7 mouse cellular contexts compared by ENCODE assay signal in the genomic region with DNA sequence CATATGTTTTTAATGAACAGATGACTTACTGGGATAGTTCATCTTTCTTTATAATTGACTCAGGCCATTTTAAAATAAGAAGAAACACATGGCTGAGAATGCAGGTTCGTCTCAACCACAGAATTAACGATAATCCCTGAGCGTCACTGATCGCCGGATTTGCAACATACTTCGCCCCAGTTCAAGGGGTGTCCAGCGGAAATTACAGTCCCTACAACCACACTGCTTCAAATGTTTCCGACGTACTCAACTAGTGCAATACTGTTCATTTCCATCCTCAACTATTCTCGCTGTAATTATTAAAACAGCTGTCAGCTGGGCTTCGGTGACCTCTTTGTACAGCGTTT. TPM values are rescaled to one million over a fixed set of nuclear protein-coding genes. Genes with fewer than 3 reads are reported as not detected.
DNase-seq lines count a peak whose midpoint lies in the region; ATAC-seq and TF ChIP-seq lines count a peak whose summit lies in the region.

No protein-coding gene starts in this region.

- peak overlapping the region; percentile 80; the same call in 1 of the 2 replicates for H3K9ac ChIP-seq in embryonic facial prominence, embryonic 15.5 days
- H3K9ac ChIP-seq in intestine, embryonic 15.5 days: peak overlapping the region; percentile 63
- H3K9ac ChIP-seq in midbrain, embryonic 13.5 days (replicated peaks): peak overlapping the region; percentile 88

- H3K27me3 ChIP-seq in thymus, adult 2 months (ENCODE audit: control insufficient read depth, insufficient read depth, low read length): no peaks in the 10 kb centered on the region
- H3K27me3 ChIP-seq in embryonic facial prominence, embryonic 15.5 days: no peaks in the 10 kb centered on the region
- no peaks in the 10 kb centered on the region for H3K27me3 ChIP-seq in intestine, embryonic 15.5 days (replicated peaks)
- H3K27me3 ChIP-seq in midbrain, embryonic 13.5 days: no peaks in the 10 kb centered on the region

- peaks cover 13% of the 10 kb centered on the region for H3K36me3 ChIP-seq in thymus, adult 2 months (ENCODE audit: control insufficient read depth, insufficient read depth, low read length)
- H3K36me3 ChIP-seq in embryonic facial prominence, embryonic 15.5 days: peaks cover 12% of the 10 kb centered on the region; the same call in 1 of the 2 replicates
- H3K36me3 ChIP-seq in intestine, embryonic 15.5 days: no peaks in the 10 kb centered on the region
- peaks cover 17% of the 10 kb centered on the region for H3K36me3 ChIP-seq in midbrain, embryonic 13.5 days

- peak overlapping the region; percentile 70 for H3K4me2 ChIP-seq in embryonic facial prominence, embryonic 15.5 days (replicated peaks)
- peak overlapping the region; percentile 87 for H3K4me2 ChIP-seq in intestine, embryonic 15.5 days (replicated peaks)
- peak overlapping the region; percentile 73 for H3K4me2 ChIP-seq in midbrain, embryonic 13.5 days (replicated peaks)

- no peak for TF ChIP-seq CTCF in thymus, adult 2 months (IDR thresholded peaks at IDR 0.05; ENCODE audit: borderline replicate concordance, control insufficient read depth, extremely low read depth, insufficient read depth, low read length, poor library complexity)

- 0 out of 2 replicates have a peak, but pooled peaks cover 6% of the 10 kb centered on the region for H3K4me1 ChIP-seq in thymus, adult 2 months (replicated peaks; ENCODE audit: control insufficient read depth, insufficient read depth, low read length)
- H3K4me1 ChIP-seq in embryonic facial prominence, embryonic 15.5 days: peaks cover 20% of the 10 kb centered on the region; the same call in 1 of the 2 replicates
- no peaks in the 10 kb centered on the region for H3K4me1 ChIP-seq in intestine, embryonic 15.5 days (replicated peaks)
- H3K4me1 ChIP-seq in midbrain, embryonic 13.5 days (replicated peaks): peaks cover 28% of the 10 kb centered on the region

- WGBS in thymus, adult 2 months: 1% methylated on average over 12 of the region's 12 CpGs
- 3% methylated on average over 12 of the region's 12 CpGs for WGBS in embryonic facial prominence, embryonic 15.5 days
- WGBS in intestine, embryonic 15.5 days: 10% methylated on average over 12 of the region's 12 CpGs
- 2% methylated on average over 12 of the region's 12 CpGs for WGBS in midbrain, embryonic 13.5 days

- ATAC-seq in embryonic facial prominence, embryonic 15.5 days (ENCODE audit: insufficient number of reproducible peaks, low FRiP score, low TSS enrichment, low read depth): no peak
- ATAC-seq in intestine, embryonic 15.5 days: no peak
- no peak for ATAC-seq in midbrain, embryonic 13.5 days

- TF ChIP-seq POLR2A in thymus, adult 2 months (IDR thresholded peaks at IDR 0.05; ENCODE audit: control insufficient read depth, extremely low read depth, insufficient read depth, low read length, poor library complexity): no peak

- DNase-seq in thymus, adult 2 months: no peak
- DNase-seq in thymus, postnatal 25 days: no peak
- DNase-seq in layer of hippocampus, postnatal 25 days (ENCODE audit: extremely low spot score in 1 of 2, low spot score in 1 of 2): no peak
- DNase-seq in left cerebral cortex, adult 11 months (ENCODE audit: low spot score): no peak

- H3K4me3 ChIP-seq in thymus, adult 2 months (ENCODE audit: control insufficient read depth, insufficient read depth, low read length): peak overlapping the region; percentile 64
- peak overlapping the region; percentile 99 for H3K4me3 ChIP-seq in embryonic facial prominence, embryonic 15.5 days (replicated peaks)
- H3K4me3 ChIP-seq in intestine, embryonic 15.5 days (replicated peaks): peak overlapping the region; percentile 99
- peak overlapping the region; percentile 94 for H3K4me3 ChIP-seq in midbrain, embryonic 13.5 days (replicated peaks)

- no peaks in the 10 kb centered on the region for H3K9me3 ChIP-seq in embryonic facial prominence, embryonic 15.5 days (replicated peaks)
- H3K9me3 ChIP-seq in intestine, embryonic 15.5 days: no peaks in the 10 kb centered on the region
- H3K9me3 ChIP-seq in midbrain, embryonic 13.5 days: no peaks in the 10 kb centered on the region

- H3K27ac ChIP-seq in thymus, adult 2 months (ENCODE audit: control insufficient read depth, insufficient read depth, low read length): no peak overlapping the region
- H3K27ac ChIP-seq in embryonic facial prominence, embryonic 15.5 days (replicated peaks): peak overlapping the region; percentile 92
- H3K27ac ChIP-seq in intestine, embryonic 15.5 days: no peak overlapping the region
- peak overlapping the region; percentile 97 for H3K27ac ChIP-seq in midbrain, embryonic 13.5 days

RNA-seq across cellular contexts. Expression of gene Ankrd12, which starts 1.1 kb away (rescaled TPM):
- 7.9 and 8.9 TPM in 2 replicates for polyA plus RNA-seq in thymus, adult 2 months (2012; rRNA removed)
- polyA plus RNA-seq in embryonic facial prominence, embryonic 15.5 days (2015; fragmentation: Nextera tagmentation; extraction: Ambion mirVana): 29.8 and 32.9 TPM in 2 replicates
- 21.4 and 24.0 TPM in 2 replicates for polyA plus RNA-seq in intestine, embryonic 15.5 days (2015; fragmentation: Nextera tagmentation; extraction: Ambion mirVana)
- 118 and 132 TPM in 2 replicates for polyA plus RNA-seq in midbrain, embryonic 13.5 days (2015; fragmentation: Nextera tagmentation; extraction: Ambion mirVana)
- 100 to 1,000 TPM; 146 to 159 TPM for total RNA-seq in layer of hippocampus, postnatal 25 days (2021)

RNA-seq across cellular contexts. Expression of gene Ndufv2, which starts 25.6 kb away (rescaled TPM):
- polyA plus RNA-seq in thymus, adult 2 months (2012; rRNA removed): 37.0 and 41.1 TPM in 2 replicates
- 278 and 302 TPM in 2 replicates for polyA plus RNA-seq in embryonic facial prominence, embryonic 15.5 days (2015; fragmentation: Nextera tagmentation; extraction: Ambion mirVana)
- polyA plus RNA-seq in intestine, embryonic 15.5 days (2015; fragmentation: Nextera tagmentation; extraction: Ambion mirVana): 428 and 430 TPM in 2 replicates
- 347 and 349 TPM in 2 replicates for polyA plus RNA-seq in midbrain, embryonic 13.5 days (2015; fragmentation: Nextera tagmentation; extraction: Ambion mirVana)
- total RNA-seq in layer of hippocampus, postnatal 25 days (2021): 100 to 1,000 TPM; 248 to 262 TPM

RNA-seq across cellular contexts. Expression of gene Washc1, which starts 35.5 kb away (rescaled TPM):
- 95.9 and 99.5 TPM in 2 replicates for polyA plus RNA-seq in thymus, adult 2 months (2012; rRNA removed)
- polyA plus RNA-seq in embryonic facial prominence, embryonic 15.5 days (2015; fragmentation: Nextera tagmentation; extraction: Ambion mirVana): 41.4 TPM in 2 replicates
- polyA plus RNA-seq in intestine, embryonic 15.5 days (2015; fragmentation: Nextera tagmentation; extraction: Ambion mirVana): 35.2 and 36.1 TPM in 2 replicates
- 39.7 and 40.2 TPM in 2 replicates for polyA plus RNA-seq in midbrain, embryonic 13.5 days (2015; fragmentation: Nextera tagmentation; extraction: Ambion mirVana)
- total RNA-seq in layer of hippocampus, postnatal 25 days (2021): 10 to 100 TPM; 43.6 to 44.8 TPM

RNA-seq across cellular contexts. Expression of gene Ddx11, which starts 47.5 kb away (rescaled TPM):
- 21.5 and 22.2 TPM in 2 replicates for polyA plus RNA-seq in thymus, adult 2 months (2012; rRNA removed)
- 15.0 and 16.9 TPM in 2 replicates for polyA plus RNA-seq in embryonic facial prominence, embryonic 15.5 days (2015; fragmentation: Nextera tagmentation; extraction: Ambion mirVana)
- 15.4 and 18.0 TPM in 2 replicates for polyA plus RNA-seq in intestine, embryonic 15.5 days (2015; fragmentation: Nextera tagmentation; extraction: Ambion mirVana)
- polyA plus RNA-seq in midbrain, embryonic 13.5 days (2015; fragmentation: Nextera tagmentation; extraction: Ambion mirVana): 8.3 and 10.2 TPM in 2 replicates
- total RNA-seq in layer of hippocampus, postnatal 25 days (2021): 1 to 10 TPM; 1.2 to 2.1 TPM

Comparison
In these comparisons a context has a peak if more than half of its experiments do, and no peak if none do; other contexts are left out.
1. H3K27ac ChIP-seq: peak in embryonic facial prominence, embryonic 15.5 days (single experiment) and midbrain, embryonic 13.5 days (single experiment); none in thymus, adult 2 months (single experiment) and intestine, embryonic 15.5 days (single experiment).
2. Peak in every context shown above with its lines, with median percentiles within 50 percentile points of each other: H3K4me3 ChIP-seq, H3K4me2 ChIP-seq and H3K9ac ChIP-seq.